Mouse (Mus musculus) MEL (cell line): Measurements from ENCODE around the gene Pip4k2a. TPM values are rescaled to one million over a fixed set of nuclear protein-coding genes. Genes with fewer than 3 reads are reported as not detected.
A peak's percentile ranks its signal among the peaks of the same experiment; 100 is the strongest.

Source experiments
- DNase-seq: peaks from one replicate; pipeline ENCODE4 v3.0.0; 2011; ENCODE audit warnings: low read depth, low spot score
- H3K27ac ChIP-seq: 2 replicates; pipeline ENCODE4 v1.5.1; 2012; ENCODE audit warnings: low read depth, mild to moderate bottlenecking, control low read depth, low read length, moderate library complexity; ENCODE audit not compliant: control insufficient read depth
- H3K27me3 ChIP-seq, 2 experiments: fragments of 150-350 bp in 1 of 2; sonication (generic) in 1 of 2; 2 replicates each; pipeline ENCODE4 v1.6.1; 2012; ENCODE audit warnings: low read length in 2 of 2, mild to moderate bottlenecking in 2 of 2, improper control_type of control experiment in 1 of 2, moderate library complexity in 1 of 2; ENCODE audit not compliant: insufficient read depth in 2 of 2, control insufficient read depth in 1 of 2
- H3K36me3 ChIP-seq, 2 experiments: 2 replicates each; pipeline ENCODE4 v1.6.1; 2012 to 2014; ENCODE audit warnings: low read length in 2 of 2, improper control_type of control experiment in 1 of 2, inconsistent platforms in 1 of 2, mild to moderate bottlenecking in 1 of 2; ENCODE audit not compliant: insufficient read depth in 2 of 2, control insufficient read depth in 1 of 2
- H3K4me1 ChIP-seq, 2 experiments: fragments of 150-350 bp in 1 of 2; sonication (generic) in 1 of 2; 2 replicates each; pipeline ENCODE4 v1.6.1; 2012; ENCODE audit warnings: low read length in 2 of 2, improper control_type of control experiment in 1 of 2, mild to moderate bottlenecking in 1 of 2; ENCODE audit not compliant: insufficient read depth in 2 of 2, control insufficient read depth in 1 of 2
- H3K4me3 ChIP-seq, 2 experiments: fragments of 150-350 bp in 1 of 2; sonication (generic) in 1 of 2; 2 replicates each; pipeline ENCODE4 v1.5.1; 2012; ENCODE audit warnings: low read depth in 2 of 2, low read length in 2 of 2, mild to moderate bottlenecking in 2 of 2, moderate library complexity in 2 of 2, control low read depth in 1 of 2, improper control_type of control experiment in 1 of 2; ENCODE audit not compliant: control insufficient read depth in 1 of 2, insufficient read depth in 1 of 2
- H3K79me2 ChIP-seq: 2 replicates; pipeline ENCODE4 v1.6.1; 2012; ENCODE audit warnings: mild to moderate bottlenecking, low read length, moderate library complexity; ENCODE audit not compliant: control insufficient read depth, poor library complexity, insufficient read depth
- H3K9ac ChIP-seq: 2 replicates; pipeline ENCODE4 v1.6.1; 2012; ENCODE audit warnings: low read depth, mild to moderate bottlenecking, control low read depth, low read length, moderate library complexity; ENCODE audit not compliant: control insufficient read depth, poor library complexity, severe bottlenecking
- H3K9me3 ChIP-seq: fragments of 150-350 bp; sonication (generic); replicated peaks from 2 replicates; pipeline ENCODE4 v1.6.1; 2012; ENCODE audit warnings: mild to moderate bottlenecking, low read length, improper control_type of control experiment, moderate library complexity; ENCODE audit not compliant: insufficient read depth
- CHD1 ChIP-seq: IDR thresholded peaks from 2 replicates; pipeline ENCODE4 v1.6.1; 2012; ENCODE audit warnings: low read depth, mild to moderate bottlenecking, inconsistent platforms, low read length, improper control_type of control experiment
- EP300 ChIP-seq, 2 experiments: IDR thresholded peaks; 2 replicates each; pipeline ENCODE4 v1.6.1; 2011; ENCODE audit warnings: improper control_type of control experiment in 2 of 2, low read length in 2 of 2, low read depth in 1 of 2, mild to moderate bottlenecking in 1 of 2
- ETS1 ChIP-seq: IDR thresholded peaks from 2 replicates; pipeline ENCODE4 v1.6.1; 2012; ENCODE audit warnings: low read depth, mild to moderate bottlenecking, inconsistent platforms, low read length, improper control_type of control experiment, moderate library complexity
- GABPA ChIP-seq: IDR thresholded peaks from 2 replicates; pipeline ENCODE4 v1.6.1; 2012; ENCODE audit warnings: low read depth, mild to moderate bottlenecking, inconsistent platforms, low read length, improper control_type of control experiment, moderate library complexity
- GATA1 ChIP-seq: IDR thresholded peaks from 2 replicates; pipeline ENCODE4 v1.6.1; 2011; ENCODE audit warnings: low read depth, low read length, improper control_type of control experiment
- HCFC1 ChIP-seq: IDR thresholded peaks from 2 replicates; pipeline ENCODE4 v1.6.1; 2012; ENCODE audit warnings: low read depth, mild to moderate bottlenecking, inconsistent platforms, low read length, improper control_type of control experiment, moderate library complexity
- JUND ChIP-seq: IDR thresholded peaks from 2 replicates; pipeline ENCODE4 v1.6.1; 2011; ENCODE audit warnings: low read depth, mild to moderate bottlenecking, improper control_type of control experiment, low read length
- MAX ChIP-seq: IDR thresholded peaks from 2 replicates; pipeline ENCODE4 v1.6.1; 2011; ENCODE audit warnings: low read length, improper control_type of control experiment
- MAZ ChIP-seq: IDR thresholded peaks from 2 replicates; pipeline ENCODE4 v1.6.1; 2012; ENCODE audit warnings: low read depth, mild to moderate bottlenecking, inconsistent platforms, low read length, improper control_type of control experiment
- MXI1 ChIP-seq: IDR thresholded peaks from 2 replicates; pipeline ENCODE4 v1.6.1; 2011; ENCODE audit warnings: mild to moderate bottlenecking, low read depth, low read length, improper control_type of control experiment
- MYB ChIP-seq: IDR thresholded peaks from 2 replicates; pipeline ENCODE4 v1.6.1; 2011; ENCODE audit warnings: mild to moderate bottlenecking, low read depth, low read length, improper control_type of control experiment
- NELFE ChIP-seq: IDR thresholded peaks from 2 replicates; pipeline ENCODE4 v1.6.1; 2011; ENCODE audit warnings: low read depth, low read length, improper control_type of control experiment
- POLR2AphosphoS2 ChIP-seq: IDR thresholded peaks from 2 replicates; pipeline ENCODE4 v1.6.1; 2011; ENCODE audit warnings: low read length, improper control_type of control experiment
- RAD21 ChIP-seq: IDR thresholded peaks from 2 replicates; pipeline ENCODE4 v1.6.1; 2011; ENCODE audit warnings: mild to moderate bottlenecking, low read depth, low read length, improper control_type of control experiment
- SIN3A ChIP-seq: IDR thresholded peaks from 2 replicates; pipeline ENCODE4 v1.6.1; 2012; ENCODE audit warnings: low read length, improper control_type of control experiment, inconsistent platforms
- TAL1 ChIP-seq: IDR thresholded peaks from 2 replicates; pipeline ENCODE4 v1.6.1; 2012; ENCODE audit warnings: mild to moderate bottlenecking, inconsistent platforms, low read length, moderate library complexity, mixed read lengths
- TBP ChIP-seq: IDR thresholded peaks from 2 replicates; pipeline ENCODE4 v1.8.0; 2011; ENCODE audit warnings: low read depth, low read length, improper control_type of control experiment
- TCF12 ChIP-seq: IDR thresholded peaks from 2 replicates; pipeline ENCODE4 v1.6.1; 2014; ENCODE audit warnings: low read depth, mild to moderate bottlenecking, inconsistent platforms, low read length, improper control_type of control experiment, moderate library complexity
- UBTF ChIP-seq: IDR thresholded peaks from 2 replicates; pipeline ENCODE4 v1.6.1; 2012; ENCODE audit warnings: low read depth, mild to moderate bottlenecking, inconsistent platforms, low read length, improper control_type of control experiment, moderate library complexity, borderline replicate concordance; ENCODE audit not compliant: insufficient read depth
- ZKSCAN1 ChIP-seq: IDR thresholded peaks from 2 replicates; pipeline ENCODE4 v1.6.1; 2012; ENCODE audit warnings: low read depth, mild to moderate bottlenecking, inconsistent platforms, low read length, improper control_type of control experiment, moderate library complexity
- ZMIZ1 ChIP-seq: IDR thresholded peaks from 2 replicates; pipeline ENCODE4 v1.6.1; 2012; ENCODE audit warnings: low read depth, mild to moderate bottlenecking, inconsistent platforms, low read length, improper control_type of control experiment, moderate library complexity
- ZNF384 ChIP-seq: IDR thresholded peaks from 2 replicates; pipeline ENCODE4 v1.6.1; 2012; ENCODE audit warnings: low read depth, mild to moderate bottlenecking, inconsistent platforms, low read length, improper control_type of control experiment
- polyA plus RNA-seq, 2 experiments: library from polyadenylated mRNA; stranded (reverse) in 1 of 2; unstranded in 1 of 2; fragments of >175 nt in 1 of 2; fragments of >200 nt in 1 of 2; gene quantifications; 2 replicates each; pipeline versions ENCODE4 v1.2.1 to v1.2.4; 2012; ENCODE audit warnings: low replicate concordance in 2 of 2, low read depth in 1 of 2; ENCODE audit not compliant: insufficient read length in 2 of 2, insufficient read depth in 1 of 2, missing spikeins in 1 of 2
- total RNA-seq: library from RNA; depleted of rRNA; stranded (reverse); fragments of 300-350 nt; gene quantifications from 2 replicates; pipeline ENCODE4 v1.2.3, GENCODE M21; 2012

Pip4k2a gene
- total and polyA plus RNA-seq, 3 experiments = 7.9 to 48.5 TPM; not detected in 1

DNA sequence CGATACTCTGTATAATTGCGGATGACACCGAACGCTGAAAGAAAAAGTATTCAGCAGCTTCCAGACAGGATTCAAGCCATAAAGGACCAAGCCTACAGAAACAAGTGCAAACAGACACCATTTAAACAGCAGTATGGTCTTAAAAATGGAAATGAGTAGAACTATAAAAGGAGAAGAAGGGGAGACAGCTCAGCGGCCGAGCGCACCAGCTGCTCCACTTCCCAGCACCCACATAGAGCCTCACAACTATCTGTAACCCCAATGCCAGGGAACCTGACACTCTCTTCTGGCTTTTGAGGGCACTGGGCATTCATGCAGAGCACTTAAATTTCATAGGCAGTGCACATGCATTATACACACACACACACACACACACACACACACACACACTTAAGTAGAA is 18.3 kb downstream of the Pip4k2a start:
- peaks cover 0 to 38% of the 10 kb centered on the region in 2 experiments; a peak in 2 of 4 replicates for H3K36me3 ChIP-seq
- no peak overlapping the region for H3K4me3 ChIP-seq
- no peaks in the 10 kb centered on the region for H3K27me3 ChIP-seq
- H3K27ac ChIP-seq = no peak overlapping the region
- peaks cover 33% of the 10 kb centered on the region for H3K79me2 ChIP-seq
- H3K4me1 ChIP-seq = peaks cover 38 to 41% of the 10 kb centered on the region in 2 experiments
- peak; percentile 39 for DNase-seq
- no peak overlapping the region for H3K9ac ChIP-seq
- TF ChIP-seq TAL1 = no peak
- no peak for TF ChIP-seq JUND
- TF ChIP-seq ZMIZ1 = no peak
- no peak for TF ChIP-seq UBTF
- no peak for TF ChIP-seq POLR2AphosphoS2
- no peak for TF ChIP-seq ZNF384
- TF ChIP-seq EP300 (IDR thresholded peaks at IDR 0.05; ENCODE audit: low read depth in 1 of 2, low read length in 2 of 2) = no peak
- TF ChIP-seq MXI1 = no peak
- TF ChIP-seq CHD1 = no peak
- no peak for TF ChIP-seq MAZ
- no peak for TF ChIP-seq GABPA
- TF ChIP-seq TBP = no peak
- TF ChIP-seq HCFC1 = no peak
- no peak for TF ChIP-seq SIN3A
- H3K9me3 ChIP-seq = no peaks in the 10 kb centered on the region

- H3K36me3 ChIP-seq = peaks cover 0 to 38% of the 10 kb centered on the region in 2 experiments; a peak in 2 of 4 replicates
- peaks cover 40 to 41% of the 10 kb centered on the region in 2 experiments for H3K4me1 ChIP-seq
These were observed 18.9 kb downstream of the Pip4k2a start for GRCm38 (mm10) chr2:18979046-18979445.

More at GRCm38 (mm10) chr2:18979046-18979445, 18.9 kb downstream of the Pip4k2a start:
- Histone ChIP-seq H3K4me3 (no peak overlapping the region), H3K27me3 (no peaks in the 10 kb centered on the region), H3K79me2 (peaks cover 31% of the 10 kb centered on the region), H3K27ac (no peak overlapping the region), H3K9ac (no peak overlapping the region), H3K9me3 (no peaks in the 10 kb centered on the region)
- DNase-seq = peak; percentile 41
- TF ChIP-seq MAZ = no peak
- TF ChIP-seq POLR2AphosphoS2 = no peak
- TF ChIP-seq CHD1 = no peak
- peak; percentile 60 for TF ChIP-seq TCF12
- peak; percentile 60 for TF ChIP-seq GATA1
- no peak for TF ChIP-seq ZKSCAN1
- TF ChIP-seq RAD21 = no peak
- peak; percentile 49 to 68; a peak in 3 of 4 replicates for TF ChIP-seq EP300 (IDR thresholded peaks at IDR 0.05; ENCODE audit: low read depth in 1 of 2, low read length in 2 of 2)
- no peak for TF ChIP-seq MAX
- TF ChIP-seq ETS1 = peak; percentile 52; the same call in 1 of the 2 replicates
- 0 out of 2 replicates have a peak, but pooled peaks have one; percentile 30 for TF ChIP-seq MXI1
- TF ChIP-seq NELFE = no peak
- no peak for TF ChIP-seq MYB
